Mouse (Mus musculus): ENCODE results near the gene Sntg2.

DNA sequence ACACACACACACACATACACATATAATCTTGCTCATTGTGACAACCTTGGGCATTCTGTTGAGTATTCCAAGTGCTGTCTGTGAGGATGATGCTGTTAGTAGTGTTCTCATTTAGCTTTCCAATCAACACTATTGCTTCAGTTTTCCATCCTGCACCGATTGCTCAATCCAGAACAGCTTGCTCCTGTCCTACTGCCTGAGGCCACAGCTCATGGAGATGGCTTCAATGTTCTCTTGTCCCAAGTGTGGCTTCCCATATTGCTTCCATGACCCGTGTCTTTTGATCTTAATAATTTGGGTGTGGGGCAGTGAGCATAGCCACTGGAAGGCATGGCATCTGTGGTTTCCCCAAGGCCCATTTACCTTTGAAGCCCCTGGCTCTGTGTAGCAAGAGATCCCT, 162.8 kb downstream of the Sntg2 start:
- TF ChIP-seq CTCF (IDR thresholded peaks at IDR 0.05; ENCODE audit: low read depth), result no peak
- TF ChIP-seq EP300 (IDR thresholded peaks at IDR 0.05; ENCODE audit: low read depth), result no peak
